Mouse (Mus musculus) heart, adult 2 months (tissue): ENCODE measurements around the gene Unc93b1. TPM values are rescaled to one million over a fixed set of nuclear protein-coding genes. Genes with fewer than 3 reads are reported as not detected.

Experiments
- DNase-seq, 2 experiments: peaks; one replicate each; pipeline ENCODE4 v3.0.0; 2021
- H3K27ac ChIP-seq: fragments of 200-600 bp; 2 replicates; pipeline ENCODE4 v1.8.1; 2022
- H3K27me3 ChIP-seq: fragments of 200-500 bp; 2 replicates; pipeline ENCODE4 v1.6.1; 2012; ENCODE audit warnings: mild to moderate bottlenecking, low read length, inconsistent platforms, mixed read lengths; ENCODE audit not compliant: control insufficient read depth, insufficient read depth
- H3K36me3 ChIP-seq: fragments of 200-500 bp; 2 replicates; pipeline ENCODE4 v1.6.1; 2012; ENCODE audit warnings: low read length, inconsistent platforms; ENCODE audit not compliant: control insufficient read depth, insufficient read depth
- H3K4me1 ChIP-seq: fragments of 200-500 bp; 2 replicates; pipeline ENCODE4 v1.6.1; 2011; ENCODE audit warnings: low read length; ENCODE audit not compliant: control insufficient read depth, insufficient read depth
- H3K4me3 ChIP-seq: fragments of 200-600 bp; 2 replicates; pipeline ENCODE4 v1.8.1; 2022
- H3K79me2 ChIP-seq: fragments of 200-500 bp; replicated peaks from 2 replicates; pipeline ENCODE4 v1.6.1; 2012; ENCODE audit warnings: mild to moderate bottlenecking, inconsistent platforms, low read length, moderate library complexity, mixed read lengths; ENCODE audit not compliant: control insufficient read depth, insufficient read depth
- H3K9ac ChIP-seq: fragments of 200-500 bp; 2 replicates; pipeline ENCODE4 v1.6.1; 2012; ENCODE audit warnings: low read depth, mild to moderate bottlenecking, control low read depth, inconsistent platforms, low read length, mixed read lengths
- CTCF ChIP-seq: fragments of 200-600 bp; IDR thresholded peaks from 2 replicates; pipeline ENCODE4 v1.8.1; 2022; ENCODE audit warnings: antibody characterized with exemption, mild to moderate bottlenecking, moderate library complexity
- EP300 ChIP-seq: fragments of 200-500 bp; IDR thresholded peaks from 2 replicates; pipeline ENCODE4 v1.6.1; 2011; ENCODE audit warnings: low read depth, low read length, control low read depth; ENCODE audit not compliant: insufficient read depth
- POLR2A ChIP-seq: fragments of 200-500 bp; IDR thresholded peaks from 2 replicates; pipeline ENCODE4 v1.6.1; 2011; ENCODE audit warnings: mild to moderate bottlenecking, low read depth, low read length, control low read depth; ENCODE audit not compliant: insufficient read depth
- WGBS: fragments of 180-500 bp; shearing (Covaris S2); methylation state at CpG from one replicate; pipeline ENCODE4 v1.1.7; 2018; 5-methylcytosine and 5-hydroxymethylcytosine counted together
- intact Hi-C: fragments of 180-260 bp; cut with DNase I; formaldehyde crosslinking; loops from one replicate; pipeline ENCODE4 v1.15.1; 2025
- polyA plus RNA-seq: library from polyadenylated mRNA; depleted of rRNA; stranded (reverse); fragments of >200 nt; gene quantifications from 2 replicates; pipeline ENCODE4 v1.2.3, GENCODE M21; 2012
- total RNA-seq, 2 experiments: library from RNA; stranded (reverse); gene quantifications; 2 replicates each; pipeline ENCODE4 v1.2.3; 2021

The Unc93b1 gene
- total and polyA plus RNA-seq, 3 experiments: 17.5 to 45.5 (median 18.3) TPM

DNA sequence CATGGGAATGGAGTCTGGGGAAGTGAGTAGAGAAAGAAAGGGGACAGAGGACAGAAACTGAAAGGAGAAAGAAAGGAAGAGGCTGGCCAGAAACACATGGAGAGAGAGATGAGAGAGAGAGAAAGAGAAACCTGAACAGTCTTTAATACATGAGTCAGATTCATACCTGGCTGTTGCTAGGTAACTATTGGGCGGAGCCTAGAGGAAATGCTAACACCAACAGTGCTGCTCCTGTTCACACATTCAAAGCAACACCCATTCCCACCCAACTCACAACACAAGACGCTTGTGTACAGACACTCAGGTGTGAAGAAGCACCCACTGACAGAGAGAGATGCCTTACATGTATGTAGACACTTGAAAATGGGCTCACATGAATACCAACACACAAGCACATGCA is 40.9 kb downstream of the Unc93b1 start:
- 79% methylated on average over 2 of the region's 2 CpGs for WGBS
- Histone ChIP-seq H3K4me1 (peaks cover 1% of the 10 kb centered on the region; the same call in 1 of the 2 replicates), H3K4me3 (no peak overlapping the region), H3K27ac (no peak overlapping the region), H3K9ac (no peak overlapping the region), H3K79me2 (no peaks in the 10 kb centered on the region), H3K27me3 (no peaks in the 10 kb centered on the region), H3K36me3 (no peaks in the 10 kb centered on the region)
- intact Hi-C loops: no loop called here
- TF ChIP-seq POLR2A: no peak
- TF ChIP-seq EP300: no peak
- TF ChIP-seq CTCF: no peak
- DNase-seq: no peak

DNA sequence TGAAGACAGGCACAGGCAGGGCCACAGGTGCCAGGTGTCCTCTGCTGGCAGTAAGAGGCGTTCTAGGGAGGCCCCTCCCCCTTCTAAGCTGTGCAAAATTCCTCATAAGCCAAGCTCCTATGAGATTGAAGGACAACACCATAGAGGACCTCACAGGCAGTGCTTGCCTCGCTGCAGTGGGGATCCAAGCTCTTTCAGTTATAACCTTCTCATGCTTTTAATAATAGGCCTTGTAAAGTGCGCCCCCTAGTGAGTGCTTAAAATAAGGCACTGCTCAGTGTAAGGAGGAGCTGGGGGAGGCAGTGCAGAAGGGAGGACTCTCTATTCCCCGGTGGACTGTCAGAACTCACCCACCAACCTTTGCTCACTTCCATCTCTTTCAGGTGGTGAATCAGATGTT is 45.3 kb downstream of the Unc93b1 start:
- intact Hi-C loops: loop anchor here (1.0 to 10.0 kb wide), 5 partner anchors 34 to 376 kb away; partner anchors contain the start of gene Chka
- Histone ChIP-seq H3K27ac (no peak overlapping the region), H3K4me3 (no peak overlapping the region), H3K9ac (no peak overlapping the region), H3K4me1 (peaks cover 10% of the 10 kb centered on the region), H3K79me2 (no peaks in the 10 kb centered on the region), H3K36me3 (no peaks in the 10 kb centered on the region), H3K27me3 (no peaks in the 10 kb centered on the region)
- peak; percentile 65 to 67 for DNase-seq
- TF ChIP-seq CTCF (peak; percentile 93), EP300 (no peak)
- 11% methylated on average over 4 of the region's 4 CpGs for WGBS

DNA sequence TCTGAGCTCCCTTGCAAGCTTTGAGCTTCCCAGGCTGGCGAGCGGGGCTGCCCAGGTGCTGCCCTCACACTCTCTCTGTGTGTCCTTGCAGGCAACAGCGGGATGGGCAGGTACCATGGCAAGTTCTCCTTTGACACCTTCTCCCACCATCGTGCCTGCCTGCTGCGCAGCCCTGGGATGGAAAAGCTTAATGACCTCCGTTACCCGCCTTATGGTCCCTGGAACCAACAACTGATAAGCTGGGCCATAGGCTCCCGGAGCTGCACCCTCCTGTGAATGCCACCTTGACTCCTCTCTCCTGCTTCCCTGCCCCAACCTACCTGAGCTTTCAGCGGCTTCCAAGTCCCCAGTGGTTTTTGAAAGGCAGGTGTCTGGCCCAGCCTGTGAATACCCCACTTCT is 45.9 kb downstream of the Unc93b1 start:
- no peak for TF ChIP-seq POLR2A
- intact Hi-C loops: loop anchor here (1.0 to 10.0 kb wide), 5 partner anchors 35 to 376 kb away; partner anchors contain the start of gene Chka

DNA sequence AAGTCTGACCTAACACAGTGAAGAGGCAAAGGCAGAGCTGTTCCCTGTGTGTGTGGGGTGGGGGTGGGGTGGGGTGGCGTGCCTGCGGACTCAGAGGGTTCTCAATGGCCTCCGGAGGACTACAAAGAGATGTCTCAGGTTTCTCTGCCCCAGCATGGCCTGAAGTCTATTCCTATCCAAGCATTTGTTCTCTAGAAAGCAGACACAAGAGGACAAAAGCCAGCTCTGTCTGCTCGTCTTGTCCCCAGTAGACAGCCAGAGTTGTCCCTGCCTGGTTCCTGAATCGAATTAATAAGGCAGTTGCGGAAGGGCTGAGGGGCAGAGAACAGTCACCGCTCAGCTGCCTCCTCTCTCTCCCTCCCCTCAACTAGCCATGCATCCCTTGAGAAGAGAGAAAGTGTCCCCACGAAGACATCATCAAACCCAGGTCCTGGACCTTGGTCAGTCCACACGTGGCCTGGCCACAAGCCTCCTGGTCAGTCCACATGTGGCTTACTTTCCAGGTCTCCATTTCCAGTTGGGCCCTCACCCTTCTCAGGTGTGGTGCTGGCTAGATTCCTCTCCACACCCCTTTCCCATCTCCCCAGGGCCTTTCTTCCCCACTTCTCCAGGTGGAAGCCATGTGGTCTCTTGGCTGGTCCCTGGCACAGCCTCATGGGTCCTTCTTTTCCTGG is 48.7 kb downstream of the Unc93b1 start:
- 65% methylated on average over 9 of the region's 9 CpGs for WGBS
- peaks cover 27% of the 10 kb centered on the region for H3K4me1 ChIP-seq
- intact Hi-C loops: loop anchor here (5.0 to 10.0 kb wide), 4 partner anchors 131 to 379 kb away; partner anchors contain the start of gene Chka

More for the DNA sequence above, 45.9 kb downstream of the Unc93b1 start:
- H3K36me3 ChIP-seq: no peaks in the 10 kb centered on the region
- no peaks in the 10 kb centered on the region for H3K79me2 ChIP-seq
- no peak overlapping the region for H3K4me3 ChIP-seq
- no peaks in the 10 kb centered on the region for H3K27me3 ChIP-seq
- H3K9ac ChIP-seq: no peak overlapping the region
- no peak for DNase-seq
- no peak overlapping the region for H3K27ac ChIP-seq
- H3K4me1 ChIP-seq: peaks cover 15% of the 10 kb centered on the region
- WGBS: 70% methylated on average over 9 of the region's 9 CpGs

DNA sequence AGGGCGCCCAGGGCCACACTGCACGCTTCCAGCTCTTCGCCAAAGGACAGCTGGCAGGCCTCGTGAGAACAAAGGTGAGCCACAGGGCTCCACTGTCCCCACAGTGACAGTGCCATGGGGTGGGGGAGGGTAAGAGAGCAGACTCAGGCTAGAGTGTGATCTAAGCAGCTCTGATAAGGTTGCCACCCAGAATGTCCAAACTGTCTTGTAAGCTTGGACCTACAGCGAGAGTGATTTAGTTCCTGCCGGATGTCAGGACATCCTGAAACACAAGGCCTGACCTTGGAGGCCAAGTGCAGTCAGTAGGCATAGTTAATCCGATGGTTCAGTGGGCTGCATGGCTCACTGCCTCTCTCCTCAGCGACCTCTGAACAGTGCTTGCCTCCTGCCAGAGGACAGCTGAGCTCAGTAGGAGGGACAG is 50.3 kb downstream of the Unc93b1 start:
- peak; percentile 61 to 70 for DNase-seq
- Histone ChIP-seq H3K4me3 (no peak overlapping the region), H3K9ac (peak overlapping the region; percentile 17; the same call in 1 of the 2 replicates), H3K79me2 (no peaks in the 10 kb centered on the region), H3K27ac (peak overlapping the region; percentile 70), H3K36me3 (peaks cover 3% of the 10 kb centered on the region; the same call in 1 of the 2 replicates), H3K27me3 (no peaks in the 10 kb centered on the region), H3K4me1 (peaks cover 26% of the 10 kb centered on the region)
- TF ChIP-seq EP300 (peak; percentile 90), CTCF (no peak), POLR2A (peak; percentile 46)
- 16% methylated on average over 8 of the region's 8 CpGs for WGBS
- intact Hi-C loops: loop anchor here (10.0 kb wide), 1 partner anchor 380 kb away; no protein-coding TSS in a partner anchor

More for the DNA sequence above, 48.7 kb downstream of the Unc93b1 start:
- no peaks in the 10 kb centered on the region for H3K79me2 ChIP-seq
- no peak overlapping the region for H3K4me3 ChIP-seq
- H3K36me3 ChIP-seq: peaks cover 3% of the 10 kb centered on the region; the same call in 1 of the 2 replicates
- no peak for DNase-seq
- no peaks in the 10 kb centered on the region for H3K27me3 ChIP-seq
- no peak overlapping the region for H3K27ac ChIP-seq
- no peak for TF ChIP-seq EP300
- no peak for TF ChIP-seq CTCF
- TF ChIP-seq POLR2A: no peak
- no peak overlapping the region for H3K9ac ChIP-seq

DNA sequence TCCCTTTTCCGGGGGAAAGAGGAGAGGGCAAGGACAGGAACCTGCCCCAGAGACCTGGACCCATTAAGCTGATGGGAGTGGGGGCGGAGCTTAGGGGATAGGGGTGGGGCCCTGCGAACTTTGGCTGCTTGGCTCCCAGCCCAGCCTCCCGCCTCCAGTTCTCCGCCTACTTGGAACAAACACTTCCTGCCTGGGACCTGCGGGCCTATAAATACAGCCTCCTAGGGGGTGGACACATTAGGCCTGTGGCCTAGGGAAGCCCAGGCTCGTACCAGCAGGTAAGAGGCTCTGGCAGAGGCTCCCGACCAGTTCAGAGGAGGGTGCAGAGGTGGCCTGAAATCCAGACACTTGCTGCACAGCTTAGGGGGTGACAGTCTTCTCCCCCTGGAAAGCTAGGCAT is 51.3 kb downstream of the Unc93b1 start, which contains the start of gene Acy3:
Gene Acy3, plus strand, starts transcription at position 237 of the 400 bp plus-strand sequence.
- DNase-seq: peak; percentile 90 to 91
- 8% methylated on average over 8 of the region's 8 CpGs for WGBS
- Histone ChIP-seq H3K27ac (peak within 1 kb of the TSS; percentile 70), H3K4me3 (peak within 1 kb of the TSS; percentile 24; the same call in 1 of the 2 replicates), H3K79me2 (no peaks in the 10 kb centered on the region), H3K36me3 (peaks cover 3% of the 10 kb centered on the region; the same call in 1 of the 2 replicates), H3K27me3 (no peaks in the 10 kb centered on the region), H3K9ac (peak within 1 kb of the TSS; percentile 51), H3K4me1 (peaks cover 26% of the 10 kb centered on the region)
- TF ChIP-seq CTCF: no peak
- TF ChIP-seq POLR2A: peak; percentile 98
- peak; percentile 49; the same call in 1 of the 2 replicates for TF ChIP-seq EP300
- intact Hi-C loops: loop anchor here (10.0 kb wide), 1 partner anchor 382 kb away; no protein-coding TSS in a partner anchor
